Mouse (Mus musculus) ovary, adult 18-20 months (tissue): ENCODE data around the gene Mmp17.

Experiments used
- DNase-seq: peaks from one replicate; pipeline ENCODE4 v3.0.0; 2022; ENCODE audit warnings: low spot score, mixed read lengths

The Mmp17 gene

DNA sequence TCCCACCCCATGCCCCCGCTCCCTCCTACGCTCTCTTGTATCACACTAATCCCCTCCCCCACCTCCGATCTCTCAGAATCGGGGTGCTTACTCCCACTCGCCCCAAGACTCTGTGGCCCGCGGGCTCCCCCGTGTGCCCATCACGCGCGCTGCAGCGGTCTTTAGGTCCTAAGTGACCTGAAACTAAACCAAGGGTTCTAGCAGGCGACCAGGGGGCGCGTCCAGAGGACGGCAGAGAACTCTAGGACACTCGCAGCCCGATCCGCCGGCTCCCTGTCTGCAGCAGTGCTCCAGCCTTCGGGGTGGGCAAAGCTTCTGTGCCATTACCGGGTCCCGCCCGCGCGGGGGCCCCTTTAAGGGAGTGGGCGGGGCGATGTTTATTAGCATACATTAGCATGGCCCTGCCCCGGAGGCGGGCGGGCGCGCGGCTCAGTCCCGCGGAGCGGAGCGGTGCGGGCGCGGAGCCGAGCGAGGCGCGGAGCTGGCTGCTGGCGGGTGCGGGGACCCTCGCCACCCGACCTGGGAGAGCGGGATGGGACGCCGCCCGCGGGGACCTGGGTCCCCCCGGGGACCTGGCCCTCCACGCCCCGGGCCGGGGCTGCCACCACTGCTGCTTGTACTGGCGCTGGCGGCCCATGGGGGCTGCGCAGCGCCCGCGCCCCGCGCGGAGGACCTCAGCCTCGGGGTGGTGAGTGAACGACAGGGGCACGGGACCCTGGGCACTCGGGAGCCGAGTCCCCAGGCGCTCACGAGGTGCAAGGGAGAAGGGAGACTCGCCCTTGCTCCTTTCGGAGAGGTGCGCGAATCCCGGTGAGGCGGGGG, at the start of gene Mmp17:
Mmp17 (plus strand) TSS at position 409 of the 822 bp plus-strand sequence.
- DNase-seq: peak; percentile 69

DNA sequence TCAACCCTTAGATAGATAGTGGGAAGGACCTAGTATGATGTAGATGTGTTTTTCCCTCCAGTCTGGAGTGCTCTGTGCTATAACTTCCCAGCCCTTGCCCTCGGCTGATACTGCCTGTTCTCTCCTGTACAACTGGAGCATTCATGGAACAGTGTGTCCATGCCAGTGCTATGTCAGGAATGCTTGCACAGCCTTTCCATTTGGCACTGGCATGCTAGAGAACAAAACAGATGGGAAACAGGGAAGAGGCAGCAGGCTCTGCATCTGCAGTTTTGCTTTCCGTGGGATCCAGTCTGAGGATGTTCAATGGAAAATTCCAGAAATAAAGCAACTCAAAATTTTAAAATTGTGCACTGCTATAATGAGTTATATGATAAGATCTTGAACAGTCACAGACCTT, 49.5 kb upstream of the Mmp17 start:
- no peak for DNase-seq

DNA sequence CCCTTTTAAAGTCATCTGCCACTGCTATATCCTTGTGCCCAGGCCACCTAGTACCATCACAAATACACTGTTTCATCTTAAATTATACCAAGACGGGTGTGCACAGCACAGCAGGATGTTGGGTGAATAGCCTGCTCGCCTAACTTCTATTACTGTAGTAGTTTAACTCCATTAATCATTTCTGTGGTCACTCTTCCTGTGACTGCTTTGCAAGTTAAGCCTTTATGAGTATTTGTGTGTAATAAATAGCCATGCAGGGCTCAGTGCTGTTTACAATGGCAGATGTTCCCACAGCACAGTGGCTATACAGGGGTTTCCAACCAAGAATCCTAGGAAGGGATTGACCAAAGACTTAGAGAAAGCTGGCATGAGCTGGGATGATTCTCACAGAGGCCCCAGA, 48.9 kb upstream of the Mmp17 start:
- no peak for DNase-seq

DNA sequence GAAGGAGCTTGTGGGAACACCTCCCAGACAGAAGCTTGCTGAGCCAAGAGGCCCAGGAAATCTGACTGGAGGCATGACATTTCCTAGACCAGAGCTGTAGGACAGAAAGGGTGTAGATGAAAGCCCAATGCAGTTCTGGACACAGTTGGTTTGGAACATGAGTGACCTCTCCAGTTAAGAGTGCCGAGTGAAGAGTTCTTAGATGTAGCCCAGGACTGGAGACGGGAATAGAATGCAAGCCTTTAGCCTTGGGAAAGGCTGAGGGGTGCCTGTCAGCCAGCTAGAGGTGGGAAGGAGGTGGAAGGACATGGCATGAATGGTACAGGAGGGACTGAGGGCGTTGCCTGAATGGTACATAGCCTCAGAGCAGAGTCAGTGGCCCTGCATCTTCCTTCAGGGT, 48.5 kb upstream of the Mmp17 start:
- no peak for DNase-seq

DNA sequence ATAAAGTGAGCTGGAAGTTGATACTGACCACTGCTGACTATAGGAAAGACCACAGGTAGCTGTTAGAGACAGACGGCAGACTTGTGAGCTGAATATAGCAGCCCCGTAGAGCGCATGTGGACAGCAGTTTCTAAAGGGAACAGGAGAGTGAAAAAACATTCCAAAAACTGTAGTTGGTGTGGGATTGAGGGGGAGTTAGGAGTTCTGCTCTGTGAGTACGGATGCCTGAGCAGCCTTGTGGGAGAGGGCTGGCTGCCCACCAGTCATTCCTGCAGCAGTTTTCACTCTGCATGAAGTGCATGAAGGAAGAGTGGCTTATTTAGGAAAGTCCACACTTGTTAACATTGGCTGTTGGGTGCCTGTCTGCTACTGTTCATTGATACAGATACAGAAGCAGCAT, 45.1 kb upstream of the Mmp17 start:
- DNase-seq: no peak

DNA sequence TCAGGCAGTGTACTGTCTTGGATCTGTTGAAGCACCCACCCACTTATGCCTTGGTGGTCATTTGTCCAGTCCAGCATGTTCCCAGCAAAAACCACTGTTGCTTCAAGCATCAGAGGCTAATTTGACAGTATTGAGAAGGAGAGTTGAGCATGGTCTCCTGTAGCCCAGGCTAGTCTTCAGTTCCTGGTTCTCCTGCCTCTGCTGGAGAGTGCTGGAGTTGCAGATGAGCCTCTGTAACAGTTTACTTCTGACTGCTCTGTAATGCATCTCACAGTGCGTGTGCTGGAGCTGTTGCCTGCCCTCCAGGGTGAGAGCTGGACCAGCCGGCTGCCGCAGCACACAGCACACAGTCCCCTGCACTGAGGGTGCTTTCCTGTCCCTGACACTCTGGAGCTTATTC, 41.7 kb upstream of the Mmp17 start:
- DNase-seq: no peak

DNA sequence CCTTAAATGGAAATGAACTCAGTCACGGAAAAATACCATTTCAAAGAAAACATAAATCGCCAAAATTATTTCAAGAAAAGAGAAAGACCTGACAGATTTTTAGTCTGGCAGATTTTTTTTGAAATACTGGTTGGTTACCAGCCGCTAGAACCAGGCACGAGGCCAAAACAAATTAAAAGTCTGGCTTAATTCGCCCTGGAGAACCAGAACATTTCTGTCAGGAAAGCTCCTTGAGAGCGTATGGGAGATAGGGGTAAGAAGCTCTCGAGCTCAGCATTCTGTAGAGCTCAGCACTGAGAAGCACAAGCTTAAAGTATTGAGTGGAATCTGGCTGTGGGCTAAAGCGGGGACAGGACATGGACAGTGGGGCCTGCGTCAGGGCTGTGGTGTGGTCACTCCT, 38.2 kb upstream of the Mmp17 start:
- DNase-seq: no peak

DNA sequence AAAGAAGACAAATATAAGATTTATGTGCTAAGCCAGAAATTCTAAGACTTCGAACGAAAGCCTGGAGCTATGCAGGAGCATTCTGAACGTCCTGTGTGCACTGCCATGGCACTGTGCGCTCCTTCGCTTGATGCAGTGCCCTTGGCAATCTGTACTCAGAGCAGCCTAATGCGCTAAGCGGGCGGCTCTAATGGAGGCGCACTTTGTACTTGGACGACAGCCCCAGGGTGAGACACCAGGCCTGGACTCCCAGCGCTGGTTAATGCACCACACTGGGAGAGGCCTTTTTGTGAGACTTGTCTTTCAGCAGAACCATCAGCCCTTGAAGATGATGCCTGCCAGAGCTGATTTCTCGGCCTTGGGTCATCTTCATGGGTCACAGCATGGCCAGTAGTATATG, 34.3 kb upstream of the Mmp17 start:
- no peak for DNase-seq

DNA sequence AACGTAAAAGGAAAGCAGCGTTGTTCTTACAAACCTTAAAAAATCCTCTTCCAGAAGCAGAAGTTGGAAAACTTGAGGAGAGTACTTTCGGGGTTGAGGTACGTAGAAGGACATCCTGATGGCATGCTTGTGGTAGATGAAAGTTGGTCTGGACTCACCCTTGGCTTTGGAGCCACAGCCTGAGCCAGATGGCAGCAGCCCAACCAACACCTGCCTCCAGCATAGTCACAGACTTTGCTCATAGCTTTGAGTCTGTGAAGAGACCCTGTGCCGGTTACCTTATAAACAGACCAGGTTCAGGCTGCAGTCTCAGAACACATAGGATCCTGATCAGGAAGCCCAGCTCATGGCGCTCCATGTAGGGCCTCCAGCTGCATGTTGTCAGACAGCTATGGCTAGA, 33.2 kb upstream of the Mmp17 start:
- DNase-seq: no peak

DNA sequence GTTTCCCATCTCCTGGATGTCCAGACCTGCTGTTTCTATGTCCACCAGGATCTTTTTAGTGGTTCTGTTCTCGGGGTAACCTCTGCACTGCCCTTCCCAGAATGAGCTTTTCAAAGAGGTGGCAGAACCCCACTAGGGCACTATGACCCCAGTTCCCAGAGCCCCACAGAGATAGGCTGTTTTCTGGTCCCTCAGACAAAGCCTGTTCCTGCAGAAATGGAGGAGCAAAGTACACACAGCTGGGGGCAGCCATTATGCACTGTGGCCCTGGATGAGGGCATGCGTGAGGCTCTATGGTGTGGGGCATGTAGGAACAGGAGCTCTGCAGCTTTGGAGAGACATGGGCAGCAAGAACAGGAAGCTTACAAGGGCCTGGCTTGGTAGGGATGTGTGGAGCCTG, 32.0 kb upstream of the Mmp17 start:
- DNase-seq: no peak

DNA sequence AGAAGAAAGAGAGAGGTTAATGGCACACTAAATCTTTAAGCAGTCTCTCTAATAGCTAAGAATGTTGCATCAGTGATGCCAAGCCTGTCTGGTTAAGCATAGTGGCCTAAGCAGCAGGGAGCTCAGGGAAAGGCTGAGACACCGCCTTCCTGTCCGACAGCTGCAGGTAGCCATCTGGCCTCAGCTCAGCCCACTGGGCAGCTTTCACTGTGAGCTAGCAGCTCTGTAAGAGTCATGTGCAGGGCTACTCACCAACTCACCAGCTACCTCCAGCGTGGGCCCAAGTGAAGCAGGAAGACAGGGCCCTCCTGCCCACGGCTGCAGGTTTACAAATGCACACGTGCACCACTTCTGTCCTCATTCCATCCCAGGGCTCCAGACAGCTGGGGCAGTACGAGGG, 30.3 kb upstream of the Mmp17 start:
- DNase-seq: no peak

DNA sequence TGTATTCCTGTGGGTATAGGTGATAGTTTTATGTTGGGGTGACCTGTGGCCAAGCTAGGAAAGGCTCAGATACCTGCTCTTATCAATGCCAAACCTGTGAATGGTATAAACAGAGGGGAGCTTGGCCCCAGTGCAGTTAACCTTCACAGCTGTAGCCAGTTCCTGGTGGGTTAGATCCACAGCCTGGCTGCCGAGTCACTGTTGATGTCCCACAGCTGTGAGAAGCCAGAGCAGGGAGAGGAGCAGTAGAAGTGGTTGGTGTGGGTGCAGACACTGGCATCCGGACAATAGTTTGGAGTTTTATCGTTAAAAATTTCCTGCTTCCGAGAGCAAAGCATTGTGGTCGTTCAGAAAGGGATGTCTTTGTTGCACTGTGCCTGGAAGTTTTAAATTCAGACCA, 25.4 kb upstream of the Mmp17 start:
- no peak for DNase-seq

DNA sequence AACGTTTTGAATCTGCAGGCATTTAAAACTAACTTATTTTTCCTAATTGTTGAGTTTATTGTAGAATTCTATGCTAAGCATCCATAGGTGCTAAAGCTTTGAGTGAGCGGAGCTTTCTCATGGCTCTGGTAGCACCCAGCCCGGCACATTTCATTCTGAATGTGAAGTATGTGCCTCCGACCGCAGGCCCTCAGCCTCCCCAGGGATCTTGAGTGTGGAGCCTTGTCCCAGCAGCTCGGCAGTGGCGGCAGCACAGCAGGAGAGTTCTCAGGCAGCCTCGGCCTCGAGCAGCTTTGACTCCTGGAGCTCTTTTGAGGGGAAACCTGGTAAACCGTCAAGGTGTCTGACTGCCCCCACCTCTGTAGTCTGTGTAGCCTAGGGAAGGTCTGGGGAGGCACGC, 24.7 kb upstream of the Mmp17 start:
- DNase-seq: no peak

DNA sequence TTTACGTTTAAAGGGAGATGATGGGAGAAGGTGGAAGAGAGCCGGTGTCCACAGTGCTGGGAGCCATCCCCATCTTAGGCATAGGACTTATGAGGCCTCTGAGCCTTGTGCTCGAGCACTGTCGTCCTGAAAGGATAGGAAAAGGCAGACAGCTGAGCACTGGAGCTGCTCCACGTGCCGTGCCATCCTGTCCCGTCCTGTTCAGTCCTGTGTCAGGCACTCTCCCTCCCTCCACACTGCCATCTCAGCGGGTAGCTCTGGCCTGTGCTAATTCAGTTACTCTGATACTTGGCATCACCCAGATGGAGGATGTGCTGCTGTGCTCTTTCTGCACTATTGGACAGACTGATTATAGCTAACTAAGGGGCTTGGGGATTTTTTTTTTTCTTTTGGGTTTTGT, 21.6 kb upstream of the Mmp17 start:
- no peak for DNase-seq

DNA sequence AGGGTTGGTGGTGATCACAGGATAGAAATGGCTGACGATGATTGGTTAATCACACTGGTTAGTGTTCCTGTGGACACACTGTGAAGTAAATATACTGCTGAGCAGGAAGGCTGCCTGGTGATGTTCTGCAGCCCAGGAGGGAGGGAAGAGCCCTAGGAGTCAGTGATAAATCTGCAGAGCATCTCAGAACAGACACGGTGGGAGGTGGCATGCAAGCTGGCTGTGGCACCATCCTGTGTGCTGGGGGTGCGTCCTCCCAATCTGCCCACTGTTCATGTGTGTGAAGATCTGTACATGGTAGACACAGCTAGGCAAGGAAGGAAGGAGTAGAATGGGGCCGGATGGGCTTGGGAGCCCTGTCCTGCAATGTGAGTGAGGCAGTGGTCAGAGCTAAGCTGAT, 15.4 kb upstream of the Mmp17 start:
- no peak for DNase-seq

DNA sequence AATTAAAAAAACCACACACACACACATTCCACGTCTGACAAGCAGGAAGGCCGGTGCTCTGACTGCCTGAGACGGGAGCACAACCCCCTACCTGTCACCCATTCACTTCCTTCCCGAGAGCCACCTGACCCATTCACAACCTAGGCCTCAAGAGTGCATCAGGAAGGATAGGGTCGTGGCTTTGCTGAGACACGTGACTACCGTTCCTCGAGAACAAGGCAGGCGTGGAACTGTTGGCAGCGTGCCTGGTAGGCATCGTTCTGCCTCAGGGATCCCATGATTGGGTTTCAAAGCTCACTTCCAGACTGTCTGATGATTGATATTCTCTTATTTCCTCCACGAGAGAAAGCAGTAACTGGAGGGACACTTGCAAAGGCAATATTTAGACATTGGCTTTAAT, 5.8 kb upstream of the Mmp17 start:
- no peak for DNase-seq

DNA sequence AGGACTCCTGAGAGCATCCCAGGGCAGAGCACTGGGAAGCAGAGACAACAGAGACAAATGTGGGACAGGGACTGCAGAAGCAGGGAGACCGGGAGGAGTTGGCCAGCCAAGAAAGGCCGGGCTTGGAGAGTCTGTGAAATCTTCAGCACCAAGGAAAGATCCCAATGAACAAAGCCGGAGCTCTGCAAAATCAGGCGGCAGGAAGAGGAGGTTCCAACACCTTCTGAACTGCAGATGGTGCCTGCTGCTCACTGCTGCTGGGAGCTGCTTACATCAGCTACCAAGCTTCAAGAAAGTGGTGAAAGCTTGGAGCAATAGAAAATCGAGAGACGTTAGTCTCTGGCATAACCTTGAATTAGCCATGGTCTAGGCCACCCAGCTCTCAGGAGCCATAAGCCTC, 3.9 kb upstream of the Mmp17 start:
- no peak for DNase-seq

DNA sequence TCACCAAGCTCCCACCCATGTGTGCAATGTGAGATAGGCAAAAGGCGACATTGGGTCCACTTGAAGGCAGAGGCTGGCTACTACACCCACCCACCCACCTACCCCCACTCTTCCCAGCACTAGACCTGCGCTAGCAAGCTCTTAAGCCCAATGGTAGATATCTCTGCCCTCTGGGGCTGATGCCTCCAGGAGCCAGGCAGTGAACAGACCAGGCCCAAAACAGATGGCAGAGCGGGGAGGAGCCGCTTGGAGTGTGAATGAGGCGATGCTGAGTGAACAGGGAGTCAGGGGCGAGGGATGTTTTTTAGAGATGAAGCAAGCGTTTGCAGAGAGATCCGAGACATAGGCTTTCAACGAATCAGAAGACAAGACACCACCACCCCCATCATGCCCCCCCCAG, 3.4 kb upstream of the Mmp17 start:
- no peak for DNase-seq

DNA sequence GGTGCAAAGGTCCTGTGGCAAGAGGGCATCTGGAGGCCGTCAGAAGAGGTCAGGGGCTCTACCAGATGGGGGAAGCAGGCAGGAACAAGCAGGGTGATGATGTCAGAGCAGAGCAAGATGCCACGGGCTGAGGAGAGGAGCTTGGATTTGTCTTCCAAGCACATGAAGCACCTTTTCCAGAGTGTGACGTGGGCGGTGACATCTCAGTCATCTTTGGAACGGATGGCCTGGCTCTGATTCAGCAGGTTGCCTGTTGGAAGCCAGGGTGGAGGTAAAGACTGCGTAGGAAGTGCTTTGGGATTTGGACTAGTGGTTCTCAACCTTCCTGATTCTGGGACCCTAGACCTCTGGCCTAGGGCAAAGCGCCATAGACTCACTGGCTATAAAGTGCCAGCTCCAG, 3.0 kb upstream of the Mmp17 start:
- DNase-seq: no peak

DNA sequence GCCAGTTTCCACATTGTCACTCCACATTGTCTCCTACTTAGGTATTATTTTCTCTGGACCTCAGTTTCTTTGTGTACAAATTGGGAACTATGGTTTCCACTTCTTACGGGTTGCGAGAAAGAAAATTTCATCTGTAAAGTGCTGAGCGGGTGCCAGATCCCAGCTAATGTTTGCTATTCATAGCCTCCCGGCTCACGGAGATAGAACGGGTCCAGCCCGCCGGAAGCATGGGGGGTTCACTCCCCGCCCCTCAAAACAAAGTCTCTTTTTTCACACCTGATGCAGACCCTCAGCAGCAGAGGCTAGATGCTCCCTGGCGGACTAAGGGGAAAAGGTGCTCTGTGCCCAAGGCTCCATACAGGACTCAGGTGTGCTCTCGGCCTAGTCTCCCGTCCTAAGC, 638 bp upstream of the Mmp17 start:
- DNase-seq: no peak

DNA sequence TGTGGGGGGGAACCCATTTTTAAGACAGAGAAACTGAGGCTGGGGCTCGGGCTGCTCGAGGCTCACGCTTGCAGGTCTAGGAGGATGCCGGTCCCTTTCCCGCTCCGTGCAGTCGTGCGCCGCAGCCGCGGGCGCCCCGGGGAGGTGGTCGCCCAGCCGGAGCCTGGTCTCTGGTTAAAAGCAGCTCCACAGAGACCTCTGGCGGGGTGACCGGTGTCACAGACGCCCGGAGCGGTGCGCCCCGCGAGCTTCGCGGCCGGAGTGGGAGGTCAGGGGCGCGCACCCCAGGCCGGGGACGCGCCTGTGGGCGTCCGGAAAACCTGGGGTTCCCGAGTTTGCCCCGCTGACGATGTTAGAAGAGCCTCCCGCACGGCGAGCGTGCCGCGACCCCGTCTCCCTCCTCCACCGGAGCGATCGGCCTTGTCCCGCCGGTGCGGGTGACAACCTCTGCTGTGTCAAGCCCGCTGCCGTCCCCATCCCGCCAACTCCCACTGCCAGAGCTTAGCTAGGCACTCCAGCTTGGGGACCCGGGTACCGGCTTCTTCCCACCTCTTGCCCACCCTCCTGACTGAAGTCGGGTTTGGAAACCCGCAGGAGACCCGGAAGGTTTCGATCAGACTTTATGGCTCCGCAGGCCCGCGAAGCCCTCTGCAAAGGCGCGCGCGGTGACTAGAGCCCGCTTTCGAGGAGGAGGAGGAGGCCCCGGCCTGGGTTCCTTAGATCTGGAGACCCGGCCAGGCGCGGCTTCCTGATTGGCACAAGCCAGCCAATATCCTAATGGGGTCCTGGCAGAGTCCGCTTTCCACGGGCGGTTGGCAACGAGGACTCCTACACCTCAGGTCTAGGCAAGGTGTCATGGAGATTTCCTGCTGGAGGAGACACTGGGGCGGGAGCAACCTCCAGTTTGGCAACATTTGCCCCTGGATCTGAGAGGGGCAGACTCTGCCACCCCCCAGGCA, 893 bp downstream of the Mmp17 start:
- no peak for DNase-seq

DNA sequence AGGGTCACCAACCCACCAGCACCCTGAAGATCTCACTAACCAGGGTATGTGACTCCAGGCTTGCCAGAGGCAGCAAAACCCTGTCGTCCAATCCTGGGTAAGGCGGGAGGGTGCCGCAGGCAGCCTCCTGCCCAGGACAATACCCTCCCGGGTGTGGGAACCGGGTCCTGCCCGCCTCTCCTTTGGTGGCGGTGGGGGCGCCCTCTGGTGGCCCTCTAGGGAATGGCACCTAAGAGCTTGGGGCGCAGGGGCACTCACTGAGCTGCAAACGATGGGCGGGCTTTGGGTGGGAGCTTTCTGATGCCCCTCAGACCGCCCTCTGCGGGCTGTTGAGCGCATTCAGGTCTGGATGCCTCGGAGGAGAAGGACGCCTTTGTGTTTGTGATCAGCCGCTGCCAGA, 2.0 kb downstream of the Mmp17 start:
- DNase-seq: no peak

DNA sequence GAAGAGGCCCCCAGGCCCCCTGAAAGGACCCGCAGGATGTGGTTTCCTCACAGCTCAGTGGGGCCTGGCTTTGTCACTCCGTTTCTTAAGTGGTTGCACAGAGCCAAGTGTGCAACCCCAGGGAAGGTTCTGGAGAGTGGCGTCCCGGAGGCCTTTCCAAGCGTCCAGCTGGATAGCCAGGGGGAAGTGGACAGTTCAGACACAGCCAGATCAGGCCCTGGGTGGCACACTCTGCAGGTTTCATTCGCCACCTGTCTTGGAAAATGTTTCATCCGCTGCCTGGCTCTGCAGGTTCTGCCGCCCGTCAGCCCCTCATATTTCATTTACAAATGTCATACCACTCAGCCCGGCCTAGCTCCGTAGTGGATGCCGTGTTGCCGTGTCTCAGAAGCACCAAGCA, 2.5 kb downstream of the Mmp17 start:
- no peak for DNase-seq
